Mouse (Mus musculus): ENCODE measurements around the gene F930015N05Rik. TPM values are rescaled to one million over a fixed set of nuclear protein-coding genes. Genes with fewer than 3 reads are reported as not detected.

F930015N05Rik gene
- polyA plus RNA-seq, 1 experiment from 2014 or later: 1.6 TPM

Other genes starting within 250 kb of the F930015N05Rik start
- gene Hs3st3a1, start 1.3 kb downstream of the F930015N05Rik start, polyA plus RNA-seq (2015; fragmentation: Nextera tagmentation; extraction: Ambion mirVana): 1.8 and 1.9 TPM in 2 replicates